In the genomic region with DNA sequence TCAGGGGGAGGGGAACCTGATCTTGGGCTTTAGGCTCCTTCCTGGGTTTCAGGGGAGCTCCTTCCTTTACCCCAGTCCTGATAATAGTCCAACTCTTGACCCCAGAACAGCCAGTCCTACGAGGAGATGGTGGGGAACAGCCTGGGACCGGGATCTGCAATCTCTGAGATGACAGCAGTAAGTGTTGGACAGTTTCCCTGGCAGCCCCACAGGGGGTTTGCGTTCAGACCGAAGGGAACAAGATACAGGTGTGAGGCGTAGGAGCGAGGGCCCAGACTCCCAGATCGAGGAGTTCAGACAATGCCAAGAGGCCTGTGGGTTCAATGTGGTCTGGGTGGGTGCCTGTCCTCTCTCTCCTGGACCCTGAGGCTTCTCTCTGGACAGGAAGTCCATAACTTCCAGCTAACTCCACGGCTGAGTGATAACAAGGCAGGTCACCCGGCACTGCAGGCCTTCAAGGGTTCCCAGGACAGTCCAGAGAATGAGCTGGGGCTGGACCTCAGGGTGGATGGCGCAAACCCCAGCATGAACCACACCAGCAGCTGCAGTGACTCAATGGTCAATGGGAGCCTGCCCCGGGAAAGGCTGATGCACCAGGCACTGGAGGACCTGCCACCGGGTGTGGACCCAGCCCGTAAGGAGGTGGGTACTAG, we compare ENCODE assay signal across 25 mouse cellular contexts. TPM values are rescaled to one million over a fixed set of nuclear protein-coding genes. Genes with fewer than 3 reads are reported as not detected.
"Had no signal": no experiment of that assay in that cellular context is flagged by ENCODE, and none has a peak within 500 bp of the region (broad histone marks: within the 10 kb centered on the region; RNA-seq: fewer than 3 reads in every experiment).

No protein-coding gene starts in this region.

- H3K4me2 ChIP-seq: heart, embryonic 11.5 days; hindbrain, embryonic 13.5 days; hindbrain, embryonic 15.5 days; kidney, embryonic 15.5 days; limb, embryonic 12.5 days; liver, embryonic 11.5 days; liver, embryonic 13.5 days had no signal

- H3K4me3 ChIP-seq: hindbrain, embryonic 13.5 days; hindbrain, embryonic 15.5 days; kidney, embryonic 15.5 days; left cerebral cortex, adult 2 months; limb, embryonic 10.5 days; limb, embryonic 12.5 days; liver, embryonic 13.5 days had no signal

- H3K27ac ChIP-seq: hindbrain, embryonic 13.5 days; hindbrain, embryonic 15.5 days; hindbrain, postnatal 0 days; kidney, embryonic 15.5 days; kidney, postnatal 0 days; left cerebral cortex, adult 2 months; limb, embryonic 10.5 days; limb, embryonic 12.5 days; liver, embryonic 13.5 days had no signal

- DNase-seq: gastrocnemius, postnatal 14 days; gastrocnemius, postnatal 36 days; heart, adult 18-20 months; heart, postnatal 10 days; kidney, adult 11 months; kidney, adult 2 months; kidney, adult 9 months; kidney, postnatal 14 days; kidney, postnatal 36 days; layer of hippocampus, adult 9-11 months; liver; liver, embryonic 13.5 days had no signal

- ATAC-seq: hindbrain, postnatal 0 days; intestine, embryonic 16.5 days had no signal

- H3K4me1 ChIP-seq: hindbrain, embryonic 13.5 days; hindbrain, embryonic 15.5 days had no signal

- H3K9ac ChIP-seq: hindbrain, embryonic 13.5 days; hindbrain, embryonic 15.5 days; kidney, embryonic 15.5 days; limb, embryonic 12.5 days; liver, embryonic 13.5 days had no signal

- H3K36me3 ChIP-seq: liver, embryonic 13.5 days had no signal

- H3K9me3 ChIP-seq: hindbrain, embryonic 13.5 days; hindbrain, embryonic 15.5 days; kidney, embryonic 15.5 days; limb, embryonic 10.5 days; limb, embryonic 12.5 days; liver, embryonic 13.5 days had no signal

- H3K27me3 ChIP-seq: hindbrain, embryonic 13.5 days; hindbrain, embryonic 15.5 days; kidney, embryonic 15.5 days; limb, embryonic 12.5 days; liver, embryonic 13.5 days had no signal

RNA-seq across cellular contexts. Expression of a gene that starts 32.0 kb away (rescaled TPM):
- total RNA-seq: gastrocnemius, adult 18-20 months; gastrocnemius, adult 8-10 months; gastrocnemius, postnatal 36 days had no signal
- polyA plus RNA-seq: liver, embryonic 13.5 days had no signal
